Mouse (Mus musculus): Measurements from ENCODE around the gene Tpp2.
"Not testable (repeated sequence)": the region's sequence is repeated elsewhere in the genome, so short reads cannot be mapped to it uniquely, and the experiment has no call there.

DNA sequence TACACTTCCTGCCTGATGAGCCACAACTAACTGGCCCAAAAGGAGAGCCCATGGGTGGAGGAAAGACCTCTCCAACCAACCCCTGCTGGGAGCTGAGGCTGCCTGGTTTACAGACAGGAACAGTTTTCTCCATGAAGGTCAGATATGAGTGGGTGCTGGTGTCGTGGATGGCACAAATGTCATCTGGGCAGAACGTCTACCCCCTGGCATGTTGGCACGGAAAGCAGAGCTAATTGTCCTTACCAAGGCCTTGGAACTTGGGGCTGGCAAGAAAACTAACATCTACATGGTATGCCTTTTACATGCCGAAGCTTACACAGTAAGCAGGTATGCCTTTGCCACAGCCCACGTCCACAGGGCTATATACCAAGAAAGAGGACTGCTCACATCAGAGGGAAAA is 112.2 kb downstream of the Tpp2 start:
- TF ChIP-seq POLR2A (IDR thresholded peaks at IDR 0.05; ENCODE audit: borderline replicate concordance, extremely low read depth, low read depth, low read length); CTCF (IDR thresholded peaks at IDR 0.05; ENCODE audit: insufficient read depth, low read length): not testable (repeated sequence)

Measured in lung, adult 2 months (tissue).